Comparison of ENCODE assay signal across 17 mouse cellular contexts in the genomic region with DNA sequence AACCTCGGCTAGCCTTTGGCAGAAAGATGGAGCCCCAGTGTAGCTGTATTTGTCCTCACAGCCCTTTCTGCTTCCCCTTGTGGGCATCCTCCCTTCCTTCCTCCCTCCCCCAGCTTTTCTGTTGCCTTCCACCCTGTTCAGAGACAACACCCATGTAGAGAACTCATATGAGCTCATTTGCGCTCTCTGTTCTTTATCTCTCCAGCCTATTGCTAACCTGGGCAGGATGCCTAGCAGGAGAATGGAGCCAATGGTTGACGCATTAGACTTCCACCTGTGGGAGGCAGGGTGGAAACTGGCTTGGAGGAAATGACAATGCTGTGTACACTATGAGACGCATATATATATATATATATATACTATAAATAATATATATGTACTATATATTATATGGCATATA.
DNase-seq lines count a peak whose midpoint lies in the region; ATAC-seq and TF ChIP-seq lines count a peak whose summit lies in the region.
"Had no signal": no experiment of that assay in that cellular context is flagged by ENCODE, and none has a peak within 500 bp of the region (broad histone marks: within the 10 kb centered on the region; RNA-seq: fewer than 3 reads in every experiment).

No protein-coding gene starts in this region.

- H3K4me3 ChIP-seq in heart, embryonic 12.5 days: no peak overlapping the region
- H3K4me3 ChIP-seq in cerebellum, adult 2 months (replicated peaks; ENCODE audit: insufficient read depth, low read depth, low read length): no peak overlapping the region
- H3K4me3 ChIP-seq in forebrain, embryonic 12.5 days (replicated peaks): no peak overlapping the region
- H3K4me3 ChIP-seq: embryonic facial prominence, embryonic 15.5 days; heart, embryonic 13.5 days; limb, embryonic 12.5 days; liver, embryonic 15.5 days had no signal

- H3K4me1 ChIP-seq in heart, embryonic 12.5 days (replicated peaks): no peaks in the 10 kb centered on the region
- no peaks in the 10 kb centered on the region; the same call in none of the 2 replicates for H3K4me1 ChIP-seq in cerebellum, adult 2 months (ENCODE audit: control insufficient read depth, insufficient read depth, low read length)
- peaks cover 4% of the 10 kb centered on the region; the same call in 1 of the 2 replicates for H3K4me1 ChIP-seq in forebrain, embryonic 12.5 days
- H3K4me1 ChIP-seq: liver, embryonic 15.5 days had no signal

- 77% methylated on average over 4 of the region's 4 CpGs for WGBS in heart, embryonic 12.5 days
- 40% methylated on average over 4 of the region's 4 CpGs for WGBS in cerebellum, adult 2 months
- 96% methylated on average over 4 of the region's 4 CpGs for WGBS in forebrain, embryonic 12.5 days

- H3K27ac ChIP-seq in heart, embryonic 12.5 days (ENCODE audit: poor library complexity, severe bottlenecking): no peak overlapping the region
- H3K27ac ChIP-seq in cerebellum, adult 2 months (ENCODE audit: insufficient read depth, low read length): no peak overlapping the region
- H3K27ac ChIP-seq in forebrain, embryonic 12.5 days: no peak overlapping the region
- H3K27ac ChIP-seq: embryonic facial prominence, embryonic 15.5 days; heart, embryonic 13.5 days; limb, embryonic 12.5 days; liver, embryonic 15.5 days had no signal

- no peaks in the 10 kb centered on the region for H3K9me3 ChIP-seq in heart, embryonic 12.5 days (replicated peaks)
- H3K9me3 ChIP-seq in forebrain, embryonic 12.5 days: no peaks in the 10 kb centered on the region
- H3K9me3 ChIP-seq: embryonic facial prominence, embryonic 15.5 days; heart, embryonic 13.5 days; limb, embryonic 12.5 days; liver, embryonic 15.5 days had no signal

- TF ChIP-seq POLR2A in cerebellum, adult 2 months (IDR thresholded peaks at IDR 0.05; ENCODE audit: borderline replicate concordance, insufficient read depth, low read length): no peak

- H3K36me3 ChIP-seq in heart, embryonic 12.5 days: no peaks in the 10 kb centered on the region
- no peaks in the 10 kb centered on the region for H3K36me3 ChIP-seq in forebrain, embryonic 12.5 days (replicated peaks)
- H3K36me3 ChIP-seq: embryonic facial prominence, embryonic 15.5 days; heart, embryonic 13.5 days; limb, embryonic 12.5 days; liver, embryonic 15.5 days had no signal

- peak; percentile 81 to 86 for DNase-seq in heart, adult 18-20 months
- DNase-seq in cerebellum, adult 2 months: peak; percentile 54 to 76
- DNase-seq in cerebellum, postnatal 14 days: peak; percentile 66 to 69
- DNase-seq in heart, postnatal 14 days: peak; percentile 70 to 75
- no peak for DNase-seq in spleen, postnatal 14 days (ENCODE audit: low spot score in 2 of 2)
- DNase-seq: kidney, adult 8-10 months; right cerebral cortex, adult 18-20 months had no signal

- ATAC-seq in heart, embryonic 12.5 days (ENCODE audit: insufficient number of reproducible peaks, low FRiP score): no peak
- ATAC-seq in forebrain, embryonic 12.5 days (ENCODE audit: low FRiP score): no peak
- ATAC-seq: activated CD4-positive, CD25-positive, alpha-beta regulatory T cell, adult 4 months; CD4-positive, CD25-positive, alpha-beta regulatory T cell, adult 4 months; forebrain, embryonic 14.5 days; hindbrain, embryonic 16.5 days had no signal

- no peaks in the 10 kb centered on the region for H3K27me3 ChIP-seq in heart, embryonic 12.5 days (replicated peaks)
- no peaks in the 10 kb centered on the region for H3K27me3 ChIP-seq in cerebellum, adult 2 months (ENCODE audit: control insufficient read depth, insufficient read depth, low read length)
- H3K27me3 ChIP-seq in forebrain, embryonic 12.5 days: no peaks in the 10 kb centered on the region
- H3K27me3 ChIP-seq: embryonic facial prominence, embryonic 15.5 days; heart, embryonic 13.5 days; limb, embryonic 12.5 days; liver, embryonic 15.5 days had no signal

- no peak overlapping the region for H3K9ac ChIP-seq in heart, embryonic 12.5 days
- H3K9ac ChIP-seq in forebrain, embryonic 12.5 days: no peak overlapping the region
- H3K9ac ChIP-seq: embryonic facial prominence, embryonic 15.5 days; heart, embryonic 13.5 days; limb, embryonic 12.5 days; liver, embryonic 15.5 days had no signal

- H3K4me2 ChIP-seq in heart, embryonic 12.5 days: no peak overlapping the region
- H3K4me2 ChIP-seq in forebrain, embryonic 12.5 days: no peak overlapping the region
- H3K4me2 ChIP-seq: embryonic facial prominence, embryonic 15.5 days; heart, embryonic 13.5 days; limb, embryonic 12.5 days; liver, embryonic 15.5 days had no signal

- intact Hi-C loops in heart, postnatal 14 days (cut with DNase I): no loop called here

- TF ChIP-seq CTCF in cerebellum, adult 2 months (IDR thresholded peaks at IDR 0.05; ENCODE audit: borderline replicate concordance, insufficient read depth, low read depth, low read length): no peak

Comparison
In these comparisons a context has a peak if more than half of its experiments do, and no peak if none do; other contexts are left out.
1. DNase-seq: peak in heart, adult 18-20 months (2 of 2), cerebellum, adult 2 months (2 of 2), cerebellum, postnatal 14 days (2 of 2) and heart, postnatal 14 days (2 of 2); none in spleen, postnatal 14 days (0 of 2).